Mouse (Mus musculus): ENCODE measurements at regions not wholly inside any gene's neighbourhood (a gene's known extent, or its start where the extent isn't known, plus 50 kb on each side); places are given as distances from the start of the nearest gene placed in this dataset.

- DNase-seq (ENCODE audit: low spot score), result no peak
Measured at GRCm38 (mm10) chr9:112431920-112432437, 196.2 kb upstream of the Arpp21 start.

GRCm38 (mm10) chr9:112429196-112429595 is 193.5 kb upstream of the Arpp21 start:
- DNase-seq (ENCODE audit: low spot score), result no peak

- DNase-seq (ENCODE audit: low spot score), result no peak
Measured at GRCm38 (mm10) chr9:112405772-112406315, 170.1 kb upstream of the Arpp21 start.

- DNase-seq (ENCODE audit: low spot score), result no peak
Measured at GRCm38 (mm10) chr9:112370746-112371145, 135.0 kb upstream of the Arpp21 start.

- no peak for DNase-seq (ENCODE audit: low spot score)
Measured at GRCm38 (mm10) chr9:112367291-112367690, 131.6 kb upstream of the Arpp21 start.

- DNase-seq (ENCODE audit: low spot score), result peak; percentile 16
Measured at GRCm38 (mm10) chr9:112361355-112361754, 125.6 kb upstream of the Arpp21 start.

GRCm38 (mm10) chr9:112358711-112359298 is 123.1 kb upstream of the Arpp21 start:
- DNase-seq (ENCODE audit: low spot score), result no peak

- DNase-seq (ENCODE audit: low spot score), result no peak
Measured at GRCm38 (mm10) chr9:112353196-112353595, 117.5 kb upstream of the Arpp21 start.

GRCm38 (mm10) chr9:112348942-112349341 is 113.2 kb upstream of the Arpp21 start:
- DNase-seq (ENCODE audit: low spot score), result no peak

- no peak for DNase-seq (ENCODE audit: low spot score)
Measured at GRCm38 (mm10) chr9:112344792-112345191, 109.1 kb upstream of the Arpp21 start.

GRCm38 (mm10) chr9:112340363-112340762 is 104.6 kb upstream of the Arpp21 start:
- DNase-seq (ENCODE audit: low spot score), result no peak

- no peak for DNase-seq (ENCODE audit: low spot score)
Measured at GRCm38 (mm10) chr9:112320016-112320415, 84.3 kb upstream of the Arpp21 start.

GRCm38 (mm10) chr9:112308950-112309349 is 73.2 kb upstream of the Arpp21 start:
- DNase-seq (ENCODE audit: low spot score), result no peak

- DNase-seq (ENCODE audit: low spot score), result peak; percentile 13
Measured at GRCm38 (mm10) chr9:112307837-112308236, 72.1 kb upstream of the Arpp21 start.

- no peak for DNase-seq (ENCODE audit: low spot score)
Measured at GRCm38 (mm10) chr9:112291875-112292274, 56.1 kb upstream of the Arpp21 start.
